Mouse (Mus musculus) limb, embryonic 12.5 days (tissue): Measurements from ENCODE around the gene Mrtfa. TPM values are rescaled to one million over a fixed set of nuclear protein-coding genes. Genes with fewer than 3 reads are reported as not detected.

Experiments used
- ATAC-seq: fragments of 200-750 bp; cut with Nextera tagmentation; 2 replicates; pipeline ENCODE4 v1.8.0; 2017; ENCODE audit warnings: low read depth, moderate TSS enrichment; ENCODE audit not compliant: insufficient number of reproducible peaks, insufficient read depth, low FRiP score, low TSS enrichment
- H3K27ac ChIP-seq: fragments of 300-500 bp; sonication (generic); 2 replicates; pipeline ENCODE4 v1.5.1; 2016; ENCODE audit warnings: mild to moderate bottlenecking, moderate library complexity
- H3K27me3 ChIP-seq: fragments of 300-500 bp; sonication (generic); 2 replicates; pipeline ENCODE4 v1.6.1; 2016; ENCODE audit warnings: mild to moderate bottlenecking, moderate library complexity
- H3K36me3 ChIP-seq: fragments of 300-500 bp; sonication (generic); 2 replicates; pipeline ENCODE4 v1.6.1; 2016; ENCODE audit warnings: mild to moderate bottlenecking, moderate library complexity
- H3K4me1 ChIP-seq: fragments of 300-500 bp; sonication (generic); replicated peaks from 2 replicates; pipeline ENCODE4 v1.6.1; 2016
- H3K4me2 ChIP-seq: fragments of 300-500 bp; sonication (generic); 2 replicates; pipeline ENCODE4 v1.6.1; 2016; ENCODE audit warnings: mild to moderate bottlenecking, moderate library complexity
- H3K4me3 ChIP-seq: fragments of 300-500 bp; sonication (generic); replicated peaks from 2 replicates; pipeline ENCODE4 v1.5.1; 2016; ENCODE audit warnings: mild to moderate bottlenecking
- H3K9ac ChIP-seq: fragments of 300-500 bp; sonication (generic); replicated peaks from 2 replicates; pipeline ENCODE4 v1.6.1; 2016; ENCODE audit warnings: mild to moderate bottlenecking, moderate library complexity
- H3K9me3 ChIP-seq: fragments of 300-500 bp; sonication (generic); 2 replicates; pipeline ENCODE4 v1.6.1; 2016; ENCODE audit warnings: mild to moderate bottlenecking, moderate library complexity
- WGBS: fragments of 180-500 bp; shearing (Covaris S2); methylation state at CpG from one replicate; pipeline ENCODE4 v1.1.7; 2016; 5-methylcytosine and 5-hydroxymethylcytosine counted together
- polyA plus RNA-seq: library from polyadenylated mRNA; unstranded; fragments of >200 nt; fragmentation: Nextera tagmentation; extraction: Ambion mirVana; gene quantifications from 2 replicates; pipeline ENCODE4 v1.2.1, GENCODE M21; 2016

Gene Mrtfa
- polyA plus RNA-seq, 1 experiment from 2014 or later: 22.2 TPM

DNA sequence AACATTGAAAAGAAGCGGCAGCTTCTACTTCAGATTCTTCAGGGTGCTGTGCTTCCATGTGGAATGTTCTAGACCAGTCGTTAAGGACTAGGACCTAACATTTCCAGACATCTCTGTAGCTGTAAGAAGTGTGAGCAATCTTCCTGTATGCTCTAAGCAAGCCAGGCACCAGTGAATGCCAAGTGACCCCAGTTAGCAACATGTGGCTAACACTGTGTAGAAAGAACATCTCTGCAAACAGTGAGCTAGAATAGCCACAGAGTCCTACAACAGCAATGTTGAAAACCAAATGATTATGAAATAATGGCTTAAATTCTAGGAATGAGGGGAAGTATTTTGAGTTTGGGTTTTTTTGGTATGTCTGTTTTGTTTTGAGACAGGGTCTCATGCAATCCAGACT lies 66.3 kb downstream of the Mrtfa start:
- no peaks in the 10 kb centered on the region for H3K36me3 ChIP-seq
- no peaks in the 10 kb centered on the region for H3K9me3 ChIP-seq
- no peak overlapping the region for H3K4me3 ChIP-seq
- 94% methylated on average over 2 of the region's 2 CpGs for WGBS
- H3K9ac ChIP-seq: no peak overlapping the region
- no peak for ATAC-seq
- H3K4me2 ChIP-seq: no peak overlapping the region
- no peak overlapping the region for H3K27ac ChIP-seq
- H3K4me1 ChIP-seq: peaks cover 12% of the 10 kb centered on the region
- H3K27me3 ChIP-seq: no peaks in the 10 kb centered on the region

DNA sequence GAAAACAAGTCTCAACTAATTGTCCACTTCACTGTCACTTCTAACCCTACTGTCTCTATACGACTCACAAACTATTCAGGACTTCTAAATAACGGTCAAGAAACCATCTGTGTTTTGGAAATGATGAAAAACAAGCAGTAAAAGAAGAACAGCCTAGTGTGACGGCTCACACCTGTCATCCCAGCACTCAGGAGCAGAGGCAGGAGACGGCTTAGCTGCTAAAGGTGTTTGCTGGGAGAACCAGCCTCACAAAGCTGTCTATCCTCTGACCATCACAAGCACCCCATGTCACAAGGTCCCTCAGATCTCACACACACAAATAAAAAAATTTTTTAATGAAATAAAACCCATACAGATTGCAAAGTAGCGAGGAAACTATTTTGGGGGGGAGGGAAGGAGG lies 67.4 kb downstream of the Mrtfa start:
- Histone ChIP-seq H3K27me3 (no peaks in the 10 kb centered on the region), H3K4me1 (peaks cover 12% of the 10 kb centered on the region), H3K9me3 (no peaks in the 10 kb centered on the region), H3K36me3 (no peaks in the 10 kb centered on the region), H3K27ac (no peak overlapping the region), H3K9ac (no peak overlapping the region), H3K4me3 (no peak overlapping the region), H3K4me2 (no peak overlapping the region)
- ATAC-seq: no peak
- 77% methylated on average over 5 of the region's 5 CpGs for WGBS

DNA sequence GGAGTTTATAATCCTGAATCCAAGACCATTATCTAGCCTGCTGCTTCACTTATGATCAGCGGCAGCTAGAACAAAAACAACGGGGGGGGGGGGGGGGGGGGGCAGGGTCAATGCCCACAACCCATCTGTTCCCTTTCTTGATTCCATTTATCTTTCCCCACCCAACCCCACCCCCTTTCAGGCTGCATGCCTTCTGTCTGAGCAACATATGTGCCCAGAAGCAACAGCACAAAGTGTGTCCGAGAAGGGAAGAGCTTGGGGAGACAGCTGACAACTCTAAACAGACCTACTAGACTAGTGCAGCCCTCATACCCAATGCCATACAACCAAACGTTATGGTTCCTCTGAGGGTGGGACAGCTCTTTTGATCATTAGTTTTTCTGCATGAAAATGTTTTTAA lies 68.0 kb downstream of the Mrtfa start:
- H3K27ac ChIP-seq: no peak overlapping the region
- no peak overlapping the region for H3K4me2 ChIP-seq
- whole genome bisulfite sequencing: 51% methylated on average over 4 of the region's 4 CpGs
- no peaks in the 10 kb centered on the region for H3K36me3 ChIP-seq
- no peaks in the 10 kb centered on the region for H3K27me3 ChIP-seq
- no peaks in the 10 kb centered on the region for H3K9me3 ChIP-seq
- H3K4me1 ChIP-seq: peaks cover 12% of the 10 kb centered on the region
- H3K4me3 ChIP-seq: no peak overlapping the region
- H3K9ac ChIP-seq: no peak overlapping the region
- no peak for ATAC-seq

DNA sequence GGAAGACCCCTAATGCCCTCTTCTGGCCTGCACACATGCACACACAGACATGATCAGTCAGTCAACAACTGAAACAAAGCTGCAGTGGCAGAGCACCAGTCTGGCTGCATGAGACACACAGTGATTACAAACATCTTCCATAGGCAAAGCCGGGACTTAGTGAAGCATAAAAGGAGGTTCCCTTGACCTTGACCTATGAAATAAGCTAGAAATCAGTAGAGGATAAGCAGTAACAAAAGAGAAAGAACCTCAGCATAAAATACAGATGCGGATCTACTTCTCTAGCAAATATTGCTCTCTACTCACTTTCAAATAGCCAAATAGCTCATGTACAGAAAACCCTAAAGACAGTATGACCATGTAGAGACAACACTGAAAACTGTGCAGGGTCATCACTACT lies 68.5 kb downstream of the Mrtfa start:
- no peak for ATAC-seq
- no peaks in the 10 kb centered on the region for H3K9me3 ChIP-seq
- no peak overlapping the region for H3K27ac ChIP-seq
- H3K9ac ChIP-seq: no peak overlapping the region
- H3K4me1 ChIP-seq: peaks cover 12% of the 10 kb centered on the region
- H3K27me3 ChIP-seq: no peaks in the 10 kb centered on the region
- H3K4me3 ChIP-seq: no peak overlapping the region
- H3K4me2 ChIP-seq: no peak overlapping the region
- no peaks in the 10 kb centered on the region for H3K36me3 ChIP-seq
- WGBS: 88% methylated on average over 2 of the region's 2 CpGs

DNA sequence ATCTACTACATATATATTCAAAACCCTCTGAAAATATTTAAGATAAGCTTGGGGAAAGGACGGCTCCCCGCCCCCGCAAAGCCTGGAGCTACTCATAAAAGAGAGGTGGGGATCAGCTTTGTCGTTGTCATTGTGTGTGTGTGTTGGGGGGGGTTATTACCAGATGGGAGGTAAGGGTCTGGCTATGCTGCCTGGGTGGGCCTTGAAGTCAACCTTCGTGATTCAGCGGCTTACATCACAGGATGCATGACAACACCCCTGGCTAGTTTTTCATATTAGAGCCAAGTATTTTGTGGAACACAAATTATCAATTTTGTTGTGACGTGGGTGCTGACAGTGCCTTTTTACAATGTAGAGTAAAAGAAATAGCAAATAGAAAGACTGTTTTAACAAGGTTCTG lies 69.6 kb downstream of the Mrtfa start:
- Histone ChIP-seq H3K36me3 (no peaks in the 10 kb centered on the region), H3K27ac (no peak overlapping the region), H3K4me1 (peaks cover 12% of the 10 kb centered on the region), H3K27me3 (no peaks in the 10 kb centered on the region), H3K9me3 (no peaks in the 10 kb centered on the region), H3K9ac (no peak overlapping the region), H3K4me3 (no peak overlapping the region), H3K4me2 (no peak overlapping the region)
- ATAC-seq: no peak
- WGBS: 70% methylated on average over 7 of the region's 7 CpGs

DNA sequence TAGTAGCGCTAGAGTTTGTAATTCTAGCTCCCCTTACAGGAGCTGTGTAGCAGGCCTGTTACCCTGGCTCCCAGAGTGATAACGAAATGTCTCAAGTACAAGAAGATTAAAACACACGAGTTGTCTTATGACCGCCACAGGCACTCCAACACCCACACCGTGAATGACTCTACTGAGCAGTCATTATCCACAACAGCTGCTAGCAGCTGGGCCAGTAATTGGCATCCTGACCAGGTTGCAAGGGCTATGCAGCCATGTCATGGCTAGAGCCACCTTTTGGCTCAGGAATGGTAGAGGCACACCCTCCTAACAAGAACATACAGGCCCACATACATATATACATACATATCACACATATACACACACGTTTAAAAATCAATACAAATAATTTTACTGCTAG lies 70.4 kb downstream of the Mrtfa start:
- ATAC-seq: no peak
- H3K9ac ChIP-seq: no peak overlapping the region
- H3K36me3 ChIP-seq: 0 out of 2 replicates have a peak, but pooled peaks cover 3% of the 10 kb centered on the region
- no peak overlapping the region for H3K4me3 ChIP-seq
- no peak overlapping the region for H3K4me2 ChIP-seq
- H3K4me1 ChIP-seq: peaks cover 12% of the 10 kb centered on the region
- H3K27me3 ChIP-seq: no peaks in the 10 kb centered on the region
- 62% methylated on average over 6 of the region's 6 CpGs for WGBS
- H3K9me3 ChIP-seq: no peaks in the 10 kb centered on the region
- H3K27ac ChIP-seq: no peak overlapping the region

DNA sequence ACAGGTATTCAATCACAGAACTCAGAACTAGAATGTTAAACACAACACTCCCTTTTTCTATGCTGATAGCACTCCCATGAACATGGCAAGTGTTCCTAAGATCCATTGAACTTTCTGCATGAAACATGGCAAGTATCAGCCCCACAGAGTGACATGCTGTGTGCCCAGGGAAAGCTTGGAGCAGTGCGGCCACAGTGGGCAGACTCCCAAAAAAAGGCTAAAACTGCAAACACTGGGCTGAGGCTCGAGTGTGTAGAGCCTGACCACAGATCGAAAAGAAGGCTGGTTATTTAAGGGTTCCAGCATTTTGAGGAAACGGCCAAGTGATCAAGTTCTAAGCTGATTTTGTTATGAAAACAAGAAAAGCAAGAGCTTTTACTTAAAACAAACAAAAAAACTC lies 72.3 kb downstream of the Mrtfa start:
- H3K36me3 ChIP-seq: 0 out of 2 replicates have a peak, but pooled peaks cover 3% of the 10 kb centered on the region
- H3K27me3 ChIP-seq: no peaks in the 10 kb centered on the region
- WGBS: 81% methylated on average over 4 of the region's 4 CpGs
- peaks cover 12% of the 10 kb centered on the region for H3K4me1 ChIP-seq
- H3K9ac ChIP-seq: no peak overlapping the region
- H3K27ac ChIP-seq: no peak overlapping the region
- H3K9me3 ChIP-seq: no peaks in the 10 kb centered on the region
- ATAC-seq: no peak
- no peak overlapping the region for H3K4me3 ChIP-seq
- no peak overlapping the region for H3K4me2 ChIP-seq

DNA sequence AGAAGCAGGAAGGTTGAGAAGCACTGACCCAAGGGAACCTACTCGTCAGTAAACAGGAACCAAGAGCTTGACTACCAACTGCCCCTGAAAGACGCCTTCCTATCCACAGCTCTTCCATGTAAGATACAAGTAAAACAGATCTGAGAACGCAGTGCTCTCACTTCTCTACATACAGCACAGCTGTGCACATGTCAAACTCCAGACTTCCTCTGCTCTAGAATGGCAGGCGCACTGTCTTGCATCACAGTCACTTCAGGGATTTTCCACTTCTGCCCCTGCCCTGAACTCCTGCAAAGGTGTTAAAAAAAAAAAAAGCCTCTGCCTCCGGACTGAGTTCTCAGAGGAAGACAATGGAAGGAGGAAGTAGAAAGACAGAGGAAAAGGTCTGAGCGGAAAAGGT lies 78.0 kb downstream of the Mrtfa start:
- H3K36me3 ChIP-seq: 0 out of 2 replicates have a peak, but pooled peaks cover 3% of the 10 kb centered on the region
- no peak for ATAC-seq
- 53% methylated on average over 6 of the region's 6 CpGs for WGBS
- no peak overlapping the region for H3K4me2 ChIP-seq
- no peaks in the 10 kb centered on the region for H3K9me3 ChIP-seq
- H3K27me3 ChIP-seq: no peaks in the 10 kb centered on the region
- H3K4me1 ChIP-seq: peaks cover 14% of the 10 kb centered on the region
- no peak overlapping the region for H3K4me3 ChIP-seq
- no peak overlapping the region for H3K27ac ChIP-seq
- H3K9ac ChIP-seq: no peak overlapping the region

DNA sequence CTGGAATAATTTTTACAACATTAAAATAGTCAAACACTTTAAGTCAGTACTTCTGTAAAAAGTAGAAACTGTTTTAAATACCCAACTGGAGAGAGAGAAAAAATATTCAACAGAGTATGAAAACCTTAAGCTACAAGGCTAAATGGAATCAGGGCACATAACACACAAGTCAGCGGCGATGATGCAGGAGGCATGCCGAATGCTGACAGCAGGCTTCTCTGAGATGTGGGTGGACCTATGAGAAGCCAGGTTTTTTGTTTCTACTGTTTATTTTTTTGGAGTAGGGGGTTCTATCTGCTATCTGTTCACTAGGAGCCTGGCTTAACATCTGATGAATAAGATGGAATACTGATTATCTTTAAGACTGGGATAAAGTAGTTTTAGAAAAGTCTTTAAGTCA lies 80.2 kb downstream of the Mrtfa start:
- WGBS: 89% methylated on average over 3 of the region's 3 CpGs
- Histone ChIP-seq H3K9me3 (no peaks in the 10 kb centered on the region), H3K4me1 (peaks cover 29% of the 10 kb centered on the region), H3K9ac (no peak overlapping the region), H3K4me3 (no peak overlapping the region), H3K27me3 (no peaks in the 10 kb centered on the region), H3K36me3 (no peaks in the 10 kb centered on the region), H3K4me2 (no peak overlapping the region), H3K27ac (no peak overlapping the region)
- ATAC-seq: no peak

DNA sequence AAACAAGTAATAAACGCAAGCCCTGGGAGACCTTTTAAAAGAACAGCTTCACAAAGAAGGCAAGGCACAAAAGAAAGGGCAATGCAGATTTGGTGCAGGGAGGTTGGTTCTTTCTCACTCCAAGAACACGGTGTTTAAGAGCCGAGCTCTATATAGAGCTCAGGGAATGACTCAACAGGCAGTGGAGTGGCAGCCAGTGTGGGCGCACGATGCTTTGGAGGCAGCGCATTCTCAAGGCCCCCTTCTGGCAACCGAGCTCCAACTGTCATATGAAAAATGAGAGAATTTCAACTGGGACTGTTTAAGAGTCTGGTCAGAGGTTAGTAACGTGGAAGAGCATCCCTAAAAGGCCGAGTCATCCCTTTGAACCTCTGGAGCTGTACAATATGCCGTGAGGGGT lies 84.6 kb downstream of the Mrtfa start:
- H3K27me3 ChIP-seq: no peaks in the 10 kb centered on the region
- 0 out of 2 replicates have a peak overlapping the region, but pooled peaks have one; percentile 30 for H3K27ac ChIP-seq
- H3K9ac ChIP-seq: no peak overlapping the region
- no peaks in the 10 kb centered on the region for H3K36me3 ChIP-seq
- no peaks in the 10 kb centered on the region for H3K9me3 ChIP-seq
- no peak overlapping the region for H3K4me2 ChIP-seq
- peaks cover 41% of the 10 kb centered on the region for H3K4me1 ChIP-seq
- ATAC-seq: no peak
- WGBS: 56% methylated on average over 10 of the region's 10 CpGs
- H3K4me3 ChIP-seq: no peak overlapping the region

DNA sequence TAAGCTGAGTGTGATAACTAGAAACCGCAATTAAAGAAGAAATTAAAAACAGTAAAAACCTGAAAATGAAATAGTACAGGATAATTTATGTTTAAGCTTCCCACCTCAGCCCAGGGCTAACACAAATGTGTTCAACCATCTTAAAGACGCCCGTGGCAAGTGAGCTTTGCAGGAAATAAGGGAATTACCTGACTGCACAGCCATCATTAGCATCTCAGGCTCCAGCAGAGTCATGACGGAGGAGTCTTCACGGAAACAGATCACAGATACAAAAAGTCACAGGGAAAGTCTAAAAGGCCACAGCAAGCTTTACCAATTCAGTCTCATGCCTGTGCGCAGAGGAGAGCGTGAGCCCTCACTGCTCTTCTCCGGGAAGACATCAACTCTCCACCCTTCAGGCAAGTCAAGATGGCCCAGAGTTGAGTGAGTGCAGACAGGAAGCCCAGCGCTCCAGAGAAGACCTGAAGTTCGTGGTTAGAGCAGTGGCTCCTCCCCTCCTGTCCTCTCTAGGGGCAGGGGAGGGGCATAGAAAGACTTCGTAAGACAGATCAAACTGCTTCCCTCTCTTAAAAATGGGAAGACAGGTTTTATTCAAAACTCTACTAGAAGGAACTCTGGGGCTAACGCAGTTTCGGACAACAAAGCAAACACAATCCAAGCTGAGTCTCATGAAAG lies 85.8 kb downstream of the Mrtfa start:
- no peaks in the 10 kb centered on the region for H3K36me3 ChIP-seq
- WGBS: 47% methylated on average over 13 of the region's 13 CpGs
- H3K27ac ChIP-seq: no peak overlapping the region
- no peak for ATAC-seq
- H3K27me3 ChIP-seq: no peaks in the 10 kb centered on the region
- no peak overlapping the region for H3K4me3 ChIP-seq
- no peaks in the 10 kb centered on the region for H3K9me3 ChIP-seq
- no peak overlapping the region for H3K9ac ChIP-seq
- H3K4me1 ChIP-seq: peaks cover 38% of the 10 kb centered on the region
- H3K4me2 ChIP-seq: peak overlapping the region; percentile 5; the same call in 1 of the 2 replicates

DNA sequence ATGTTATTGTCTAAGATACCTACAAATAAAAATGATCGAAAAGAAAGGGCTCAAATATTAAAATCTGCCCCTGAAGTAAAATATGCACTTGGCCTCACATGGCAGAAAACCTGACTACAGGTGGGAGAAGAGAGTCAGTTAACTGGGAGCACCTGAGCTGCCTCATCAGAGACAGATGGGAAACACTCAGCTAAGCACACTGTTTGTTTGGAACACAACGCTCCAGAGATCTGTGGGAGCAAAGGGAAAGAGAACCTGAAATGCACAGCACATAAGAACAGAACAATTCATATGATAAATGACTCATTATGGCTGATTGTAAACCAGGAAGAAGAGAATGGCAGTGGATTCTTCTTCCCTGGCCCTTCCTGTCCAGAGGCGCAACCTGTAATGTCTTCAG lies 87.1 kb downstream of the Mrtfa start:
- no peak overlapping the region for H3K4me2 ChIP-seq
- no peak overlapping the region for H3K9ac ChIP-seq
- H3K27ac ChIP-seq: no peak overlapping the region
- no peak for ATAC-seq
- no peaks in the 10 kb centered on the region for H3K27me3 ChIP-seq
- 97% methylated on average over 3 of the region's 3 CpGs for WGBS
- peaks cover 38% of the 10 kb centered on the region for H3K4me1 ChIP-seq
- H3K36me3 ChIP-seq: no peaks in the 10 kb centered on the region
- no peaks in the 10 kb centered on the region for H3K9me3 ChIP-seq
- H3K4me3 ChIP-seq: no peak overlapping the region
